Comparison of ENCODE assay signal across 9 mouse cellular contexts in genomic region chr15:77911065-77911464, GRCm38 (mm10). TPM values are rescaled to one million over a fixed set of nuclear protein-coding genes. Genes with fewer than 3 reads are reported as not detected.
DNase-seq lines count a peak whose midpoint lies in the region; ATAC-seq lines count a peak whose summit lies in the region.
"Had no signal": no experiment of that assay in that cellular context is flagged by ENCODE, and none has a peak within 500 bp of the region (broad histone marks: within the 10 kb centered on the region; RNA-seq: fewer than 3 reads in every experiment).

No protein-coding gene starts in this region.

- peak overlapping the region; percentile 60 for H3K27ac ChIP-seq in heart, embryonic 12.5 days (ENCODE audit: poor library complexity, severe bottlenecking)
- H3K27ac ChIP-seq: midbrain, embryonic 13.5 days had no signal

- 13% methylated on average over 2 of the region's 2 CpGs for WGBS in heart, embryonic 12.5 days

- H3K4me3 ChIP-seq in heart, embryonic 12.5 days: no peak overlapping the region
- H3K4me3 ChIP-seq: midbrain, embryonic 13.5 days had no signal

- H3K4me1 ChIP-seq in heart, embryonic 12.5 days (replicated peaks): peaks cover 36% of the 10 kb centered on the region
- H3K4me1 ChIP-seq: midbrain, embryonic 13.5 days had no signal

- H3K4me2 ChIP-seq in heart, embryonic 12.5 days: no peak overlapping the region
- H3K4me2 ChIP-seq: midbrain, embryonic 13.5 days had no signal

- peak; percentile 51; the same call in 1 of the 2 replicates for ATAC-seq in heart, embryonic 12.5 days (ENCODE audit: insufficient number of reproducible peaks, low FRiP score)
- ATAC-seq in erythroid progenitor cell, adult 5-6 weeks (replicated peaks; ENCODE audit: low FRiP score, poor library complexity, severe bottlenecking): no peak
- ATAC-seq: midbrain, embryonic 13.5 days had no signal

- H3K36me3 ChIP-seq in heart, embryonic 12.5 days: peaks cover 30% of the 10 kb centered on the region

- H3K27me3 ChIP-seq in heart, embryonic 12.5 days (replicated peaks): no peaks in the 10 kb centered on the region

- DNase-seq in embryo, embryonic 10 days (ENCODE audit: low spot score): peak; percentile 61
- no peak for DNase-seq in embryo, embryonic 11 days
- DNase-seq in kidney, postnatal 25 days: peak; percentile 81 to 93
- peak; percentile 92 for DNase-seq in lung, postnatal 36 days
- no peak for DNase-seq in cerebellum, postnatal 25 days
- no peak for DNase-seq in frontal cortex, adult 2 months (ENCODE audit: extremely low spot score in 1 of 2, low spot score in 1 of 2)

- no peak overlapping the region for H3K9ac ChIP-seq in heart, embryonic 12.5 days
- H3K9ac ChIP-seq: midbrain, embryonic 13.5 days had no signal

- H3K9me3 ChIP-seq in heart, embryonic 12.5 days (replicated peaks): no peaks in the 10 kb centered on the region
- H3K9me3 ChIP-seq: midbrain, embryonic 13.5 days had no signal

RNA-seq across cellular contexts. Expression of gene Txn2, which starts 17.7 kb away (rescaled TPM):
- polyA plus RNA-seq in heart, embryonic 12.5 days (2016; fragmentation: Nextera tagmentation; extraction: Ambion mirVana): 228 and 231 TPM in 2 replicates
- total RNA-seq in erythroid progenitor cell, adult 5-6 weeks (2015; ENCODE audit: low replicate concordance): 151 and 152 TPM in 2 replicates
- 30.3 and 35.2 TPM in 2 replicates for total RNA-seq in erythroid progenitor cell, adult 5-6 weeks (2017; ENCODE audit: low replicate concordance)
- 198 and 213 TPM in 2 replicates for polyA plus RNA-seq in frontal cortex, adult 2 months (2012; rRNA removed)

RNA-seq across cellular contexts. Expression of gene Foxred2, which starts 45.5 kb away (rescaled TPM):
- 1.1 and 1.3 TPM in 2 replicates for polyA plus RNA-seq in heart, embryonic 12.5 days (2016; fragmentation: Nextera tagmentation; extraction: Ambion mirVana)
- total RNA-seq in erythroid progenitor cell, adult 5-6 weeks (2015; ENCODE audit: low replicate concordance): 3.4 and 4.3 TPM in 2 replicates
- total RNA-seq in erythroid progenitor cell, adult 5-6 weeks (2017; ENCODE audit: low replicate concordance): 1.2 and 1.4 TPM in 2 replicates
- polyA plus RNA-seq in frontal cortex, adult 2 months (2012; rRNA removed): 15.5 and 17.0 TPM in 2 replicates

RNA-seq across cellular contexts. Expression of gene Eif3d, which starts 59.5 kb away (rescaled TPM):
- polyA plus RNA-seq in heart, embryonic 12.5 days (2016; fragmentation: Nextera tagmentation; extraction: Ambion mirVana): 157 and 162 TPM in 2 replicates
- total RNA-seq in erythroid progenitor cell, adult 5-6 weeks (2015; ENCODE audit: low replicate concordance): 85.1 and 85.8 TPM in 2 replicates
- 66.9 and 68.2 TPM in 2 replicates for total RNA-seq in erythroid progenitor cell, adult 5-6 weeks (2017; ENCODE audit: low replicate concordance)
- 111 and 113 TPM in 2 replicates for polyA plus RNA-seq in frontal cortex, adult 2 months (2012; rRNA removed)

Comparison
In these comparisons a context has a peak if more than half of its experiments do, and no peak if none do; other contexts are left out.
1. DNase-seq: peak in embryo, embryonic 10 days (single experiment), kidney, postnatal 25 days (2 of 2) and lung, postnatal 36 days (single experiment); none in embryo, embryonic 11 days (single experiment), cerebellum, postnatal 25 days (0 of 2) and frontal cortex, adult 2 months (0 of 2).